Mouse (Mus musculus) heart, adult 2 months (tissue): ENCODE data around the gene Gm20425. TPM values are rescaled to one million over a fixed set of nuclear protein-coding genes. Genes with fewer than 3 reads are reported as not detected.

Experiments
- DNase-seq, 2 experiments: peaks; one replicate each; pipeline ENCODE4 v3.0.0; 2021
- H3K27ac ChIP-seq: fragments of 200-600 bp; 2 replicates; pipeline ENCODE4 v1.8.1; 2022
- H3K27me3 ChIP-seq: fragments of 200-500 bp; 2 replicates; pipeline ENCODE4 v1.6.1; 2012; ENCODE audit warnings: mild to moderate bottlenecking, low read length, inconsistent platforms, mixed read lengths; ENCODE audit not compliant: control insufficient read depth, insufficient read depth
- H3K36me3 ChIP-seq: fragments of 200-500 bp; 2 replicates; pipeline ENCODE4 v1.6.1; 2012; ENCODE audit warnings: low read length, inconsistent platforms; ENCODE audit not compliant: control insufficient read depth, insufficient read depth
- H3K4me1 ChIP-seq: fragments of 200-500 bp; 2 replicates; pipeline ENCODE4 v1.6.1; 2011; ENCODE audit warnings: low read length; ENCODE audit not compliant: control insufficient read depth, insufficient read depth
- H3K4me3 ChIP-seq: fragments of 200-600 bp; 2 replicates; pipeline ENCODE4 v1.8.1; 2022
- H3K79me2 ChIP-seq: fragments of 200-500 bp; replicated peaks from 2 replicates; pipeline ENCODE4 v1.6.1; 2012; ENCODE audit warnings: mild to moderate bottlenecking, inconsistent platforms, low read length, moderate library complexity, mixed read lengths; ENCODE audit not compliant: control insufficient read depth, insufficient read depth
- H3K9ac ChIP-seq: fragments of 200-500 bp; 2 replicates; pipeline ENCODE4 v1.6.1; 2012; ENCODE audit warnings: low read depth, mild to moderate bottlenecking, control low read depth, inconsistent platforms, low read length, mixed read lengths
- CTCF ChIP-seq: fragments of 200-600 bp; IDR thresholded peaks from 2 replicates; pipeline ENCODE4 v1.8.1; 2022; ENCODE audit warnings: antibody characterized with exemption, mild to moderate bottlenecking, moderate library complexity
- EP300 ChIP-seq: fragments of 200-500 bp; IDR thresholded peaks from 2 replicates; pipeline ENCODE4 v1.6.1; 2011; ENCODE audit warnings: low read depth, low read length, control low read depth; ENCODE audit not compliant: insufficient read depth
- POLR2A ChIP-seq: fragments of 200-500 bp; IDR thresholded peaks from 2 replicates; pipeline ENCODE4 v1.6.1; 2011; ENCODE audit warnings: mild to moderate bottlenecking, low read depth, low read length, control low read depth; ENCODE audit not compliant: insufficient read depth
- WGBS: fragments of 180-500 bp; shearing (Covaris S2); methylation state at CpG from one replicate; pipeline ENCODE4 v1.1.7; 2018; 5-methylcytosine and 5-hydroxymethylcytosine counted together
- intact Hi-C: fragments of 180-260 bp; cut with DNase I; formaldehyde crosslinking; loops from one replicate; pipeline ENCODE4 v1.15.1; 2025
- polyA plus RNA-seq: library from polyadenylated mRNA; depleted of rRNA; stranded (reverse); fragments of >200 nt; gene quantifications from 2 replicates; pipeline ENCODE4 v1.2.3, GENCODE M21; 2012
- total RNA-seq, 2 experiments: library from RNA; stranded (reverse); gene quantifications; 2 replicates each; pipeline ENCODE4 v1.2.3; 2021

Gm20425 gene
- total and polyA plus RNA-seq, 3 experiments: 5.5 to 7.0 TPM; not detected in 1

- intact Hi-C loops: no loop called here
- H3K27ac ChIP-seq: no peak overlapping the region
- TF ChIP-seq CTCF: no peak
- TF ChIP-seq POLR2A: peak; percentile 53
- peaks cover 1% of the 10 kb centered on the region; the same call in 1 of the 2 replicates for H3K4me1 ChIP-seq
- no peaks in the 10 kb centered on the region for H3K27me3 ChIP-seq
- H3K4me3 ChIP-seq: peak overlapping the region; percentile 34
- DNase-seq: peak; percentile 76 to 81
- H3K79me2 ChIP-seq: no peaks in the 10 kb centered on the region
- H3K36me3 ChIP-seq: no peaks in the 10 kb centered on the region
- WGBS: 3% methylated on average over 20 of the region's 20 CpGs
- peak overlapping the region; percentile 50 for H3K9ac ChIP-seq
These were observed 49.1 kb downstream of the Gm20425 start for GRCm38 (mm10) chr9:103180807-103181565.

DNA sequence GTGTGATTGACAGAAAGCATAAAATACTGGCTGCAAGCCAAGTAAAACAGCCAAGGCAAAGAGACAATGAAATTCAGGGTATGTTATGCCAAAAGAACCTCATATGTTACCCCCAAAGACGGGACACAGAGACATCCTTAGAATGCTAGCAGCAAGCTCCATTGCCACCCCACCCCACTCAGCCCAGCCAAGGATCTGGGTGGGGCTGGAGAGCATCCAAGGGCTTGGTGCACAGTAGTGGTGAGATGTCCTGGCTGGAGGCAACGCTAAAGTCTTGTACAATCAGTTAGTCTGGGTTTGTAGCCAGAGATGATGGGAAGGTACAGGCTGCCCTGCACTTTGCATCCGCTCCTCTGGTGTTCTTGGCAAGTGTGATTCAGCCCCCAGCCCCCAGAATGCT, 49.8 kb downstream of the Gm20425 start:
- peak overlapping the region; percentile 34 for H3K4me3 ChIP-seq
- H3K27me3 ChIP-seq: no peaks in the 10 kb centered on the region
- intact Hi-C loops: no loop called here
- no peak overlapping the region for H3K27ac ChIP-seq
- no peaks in the 10 kb centered on the region for H3K36me3 ChIP-seq
- DNase-seq: peak; percentile 68 to 73
- no peak overlapping the region for H3K9ac ChIP-seq
- WGBS: 26% methylated on average over 3 of the region's 3 CpGs
- peaks cover 1% of the 10 kb centered on the region; the same call in 1 of the 2 replicates for H3K4me1 ChIP-seq
- H3K79me2 ChIP-seq: no peaks in the 10 kb centered on the region
- TF ChIP-seq EP300: no peak
- no peak for TF ChIP-seq POLR2A
- TF ChIP-seq CTCF: no peak

DNA sequence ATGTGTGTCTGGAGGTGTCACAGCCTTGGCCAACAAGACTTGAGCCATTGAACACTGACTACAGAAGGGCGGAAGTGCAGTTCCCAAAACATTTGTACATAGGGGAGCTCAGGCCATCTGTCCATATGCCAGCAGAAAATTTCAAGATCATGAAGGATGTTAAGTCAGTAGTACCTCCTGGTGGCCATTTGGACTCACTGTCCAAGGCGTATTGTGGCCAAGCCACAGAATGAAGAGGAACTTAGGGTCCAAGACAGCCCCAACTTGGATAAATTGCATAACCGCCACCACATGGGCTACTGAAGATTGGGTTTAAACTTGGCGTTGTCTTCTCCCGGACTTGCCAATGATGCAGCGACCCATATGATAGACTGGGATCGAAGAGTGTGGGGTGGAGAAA, 54.4 kb downstream of the Gm20425 start:
- Histone ChIP-seq H3K36me3 (no peaks in the 10 kb centered on the region), H3K27me3 (no peaks in the 10 kb centered on the region), H3K79me2 (no peaks in the 10 kb centered on the region), H3K4me1 (peaks cover 1% of the 10 kb centered on the region; the same call in 1 of the 2 replicates), H3K27ac (no peak overlapping the region), H3K4me3 (no peak overlapping the region), H3K9ac (no peak overlapping the region)
- no peak for DNase-seq
- TF ChIP-seq EP300: no peak
- TF ChIP-seq POLR2A: no peak
- TF ChIP-seq CTCF: no peak
- WGBS: 92% methylated on average over 7 of the region's 7 CpGs
- intact Hi-C loops: no loop called here

DNA sequence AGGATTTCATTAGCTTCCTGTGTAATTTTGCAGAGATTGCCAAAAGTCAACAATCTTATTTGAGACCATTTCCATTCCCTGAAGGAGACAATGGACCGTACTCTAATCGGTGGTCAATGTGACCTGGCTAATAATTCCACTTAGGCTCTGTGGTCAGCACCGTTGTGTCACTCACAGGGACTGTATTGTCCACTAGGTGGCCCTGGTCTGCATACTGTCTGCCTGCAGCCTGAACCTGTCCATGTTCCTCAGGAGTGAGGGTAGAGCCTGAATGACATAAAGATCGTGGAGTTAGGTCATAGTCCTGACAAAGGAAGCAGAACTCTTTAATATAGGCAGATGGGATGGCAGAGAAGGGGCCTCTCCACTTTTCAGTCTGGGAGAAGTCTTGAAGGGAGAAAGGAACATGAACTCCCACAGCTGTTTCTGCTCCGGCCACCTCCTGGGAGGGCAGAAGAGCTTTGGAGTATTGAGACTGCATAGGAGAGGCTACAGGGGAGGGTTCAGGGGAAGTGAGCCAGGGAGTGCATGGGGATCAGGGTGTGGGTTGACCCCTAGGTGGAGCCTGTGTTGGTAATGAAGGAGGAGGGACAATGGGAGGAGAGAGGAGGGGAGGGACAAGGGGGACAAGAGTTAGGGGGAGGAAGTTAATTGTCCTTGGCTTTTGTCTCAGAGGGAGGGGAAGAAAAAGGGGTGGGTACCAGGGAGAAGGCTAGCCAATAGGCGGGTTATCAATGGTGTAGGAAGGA, 55.2 kb downstream of the Gm20425 start:
- no peaks in the 10 kb centered on the region for H3K27me3 ChIP-seq
- WGBS: 56% methylated on average over 6 of the region's 6 CpGs
- no peaks in the 10 kb centered on the region for H3K36me3 ChIP-seq
- H3K4me3 ChIP-seq: no peak overlapping the region
- no peak overlapping the region for H3K9ac ChIP-seq
- no peak overlapping the region for H3K27ac ChIP-seq
- H3K4me1 ChIP-seq: no peaks in the 10 kb centered on the region
- intact Hi-C loops: no loop called here
- H3K79me2 ChIP-seq: no peaks in the 10 kb centered on the region
- no peak for DNase-seq
- TF ChIP-seq EP300: no peak
- TF ChIP-seq CTCF: peak; percentile 70
- TF ChIP-seq POLR2A: no peak

DNA sequence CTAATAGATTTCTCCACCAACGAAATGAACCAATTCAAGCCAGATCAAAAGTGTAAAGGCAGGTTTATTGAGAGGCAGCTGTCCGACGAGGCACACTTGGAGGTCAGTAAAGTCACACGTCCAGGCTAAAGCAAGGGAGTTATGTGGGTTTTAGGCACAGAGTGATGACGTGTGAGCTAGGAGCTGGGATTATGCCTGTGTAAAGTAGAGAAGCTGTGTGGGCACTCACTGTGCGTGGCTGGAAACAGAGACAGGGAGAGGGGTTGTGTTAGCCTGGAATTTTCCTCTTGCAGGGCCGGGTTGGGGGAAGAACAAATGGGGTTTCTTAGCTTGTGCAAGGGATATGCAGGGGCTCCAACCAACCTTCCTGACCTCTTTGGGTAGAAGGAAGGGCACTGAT, 61.3 kb downstream of the Gm20425 start:
- Histone ChIP-seq H3K4me1 (no peaks in the 10 kb centered on the region), H3K4me3 (no peak overlapping the region), H3K79me2 (no peaks in the 10 kb centered on the region), H3K9ac (no peak overlapping the region), H3K27ac (no peak overlapping the region), H3K36me3 (no peaks in the 10 kb centered on the region), H3K27me3 (no peaks in the 10 kb centered on the region)
- intact Hi-C loops: no loop called here
- 69% methylated on average over 7 of the region's 7 CpGs for WGBS
- no peak for TF ChIP-seq POLR2A
- DNase-seq: no peak

- 91% methylated on average over 6 of the region's 6 CpGs for WGBS
- no peaks in the 10 kb centered on the region for H3K79me2 ChIP-seq
- H3K27ac ChIP-seq: no peak overlapping the region
- H3K4me3 ChIP-seq: no peak overlapping the region
- DNase-seq: no peak
- no peak overlapping the region for H3K9ac ChIP-seq
- H3K36me3 ChIP-seq: no peaks in the 10 kb centered on the region
- no peak for TF ChIP-seq CTCF
- no peak for TF ChIP-seq POLR2A
- no peak for TF ChIP-seq EP300
- no peaks in the 10 kb centered on the region for H3K27me3 ChIP-seq
- intact Hi-C loops: no loop called here
- H3K4me1 ChIP-seq: no peaks in the 10 kb centered on the region
These were observed 62.1 kb downstream of the Gm20425 start for GRCm38 (mm10) chr9:103168046-103168445.
